Mouse (Mus musculus): ENCODE results near the gene Lrrc8d. TPM values are rescaled to one million over a fixed set of nuclear protein-coding genes. Genes with fewer than 3 reads are reported as not detected.
A peak's percentile ranks its signal among the peaks of the same experiment; 100 is the strongest.

Gene Lrrc8d
- 24.8 TPM for polyA plus RNA-seq (2012; fragmentation: generic; extraction: Trizol)

GRCm38 (mm10) chr5:105699141-105700069, at the start of gene Lrrc8d:
Lrrc8d (plus strand) TSS chr5:105699969.
- H3K79me2 ChIP-seq (ENCODE audit: control insufficient read depth, insufficient read depth) = peaks cover 21% of the 10 kb centered on the region
- peak within 1 kb of the TSS; percentile 34 for H3K4me3 ChIP-seq
- H3ac ChIP-seq (ENCODE audit: control insufficient read depth, insufficient read length) = peak within 1 kb of the TSS; percentile 93
- peak within 1 kb of the TSS; percentile 98 for H3K4me2 ChIP-seq (ENCODE audit: low read depth)
- H3K36me3 ChIP-seq (ENCODE audit: control insufficient read depth, insufficient read depth) = no peaks in the 10 kb centered on the region
- H3K27me3 ChIP-seq (ENCODE audit: control insufficient read depth, insufficient read depth, insufficient read length) = no peaks in the 10 kb centered on the region
- TF ChIP-seq REST (IDR thresholded peaks at IDR 0.05; ENCODE audit: insufficient read depth, insufficient read length) (no peak), USF1 (IDR thresholded peaks at IDR 0.05; ENCODE audit: low read depth) (peak; percentile 43), POLR2AphosphoS2 (IDR thresholded peaks at IDR 0.05; ENCODE audit: insufficient read length, low read depth) (peak; percentile 53), MYOG (IDR thresholded peaks at IDR 0.05; ENCODE audit: control insufficient read depth in 1 of 3, insufficient read depth in 1 of 3, insufficient read length in 2 of 3, low read depth in 2 of 3) (peak in 1 of 3 experiments; percentile 19), POLR2A (IDR thresholded peaks at IDR 0.05; ENCODE audit: insufficient read length, low read depth) (peak; percentile 65)

- H3K36me3 ChIP-seq (ENCODE audit: control insufficient read depth, insufficient read depth) = no peaks in the 10 kb centered on the region
- no peak for TF ChIP-seq POLR2AphosphoS2 (IDR thresholded peaks at IDR 0.05; ENCODE audit: insufficient read length, low read depth)
- TF ChIP-seq MAX (IDR thresholded peaks at IDR 0.05; ENCODE audit: low read depth) = no peak
- no peak for TF ChIP-seq REST (IDR thresholded peaks at IDR 0.05; ENCODE audit: insufficient read depth, insufficient read length)
- TF ChIP-seq USF1 (IDR thresholded peaks at IDR 0.05; ENCODE audit: low read depth) = no peak
- no peaks in the 10 kb centered on the region for H3K79me2 ChIP-seq (ENCODE audit: control insufficient read depth, insufficient read depth)
- H3K4me2 ChIP-seq (ENCODE audit: low read depth) = no peak overlapping the region
- no peak overlapping the region for H3K4me3 ChIP-seq
- no peak overlapping the region for H3ac ChIP-seq (ENCODE audit: control insufficient read depth, insufficient read length)
- no peaks in the 10 kb centered on the region for H3K27me3 ChIP-seq (ENCODE audit: control insufficient read depth, insufficient read depth, insufficient read length)
Observed at GRCm38 (mm10) chr5:105650728-105651479, 48.9 kb upstream of the Lrrc8d start.

GRCm38 (mm10) chr5:105651561-105651991, 48.2 kb upstream of the Lrrc8d start:
- H3K36me3 ChIP-seq (ENCODE audit: control insufficient read depth, insufficient read depth) = no peaks in the 10 kb centered on the region
- no peaks in the 10 kb centered on the region for H3K79me2 ChIP-seq (ENCODE audit: control insufficient read depth, insufficient read depth)
- H3K4me2 ChIP-seq (ENCODE audit: low read depth) = no peak overlapping the region
- no peak overlapping the region for H3K4me3 ChIP-seq
- TF ChIP-seq CEBPB (IDR thresholded peaks at IDR 0.05; ENCODE audit: insufficient read depth, poor library complexity, severe bottlenecking) = no peak
- TF ChIP-seq POLR2AphosphoS2 (IDR thresholded peaks at IDR 0.05; ENCODE audit: insufficient read length, low read depth) = no peak
- no peak for TF ChIP-seq MYOD1 (IDR thresholded peaks at IDR 0.05; ENCODE audit: control insufficient read depth in 1 of 3, insufficient read length in 2 of 3, low read depth in 2 of 3)
- TF ChIP-seq TCF12 (IDR thresholded peaks at IDR 0.05; ENCODE audit: insufficient read depth, poor library complexity, severe bottlenecking) = no peak
- TF ChIP-seq REST (IDR thresholded peaks at IDR 0.05; ENCODE audit: insufficient read depth, insufficient read length) = no peak
- no peak for TF ChIP-seq TCF3 (IDR thresholded peaks at IDR 0.05; ENCODE audit: insufficient read length, low read depth)
- no peak for TF ChIP-seq MYOG (IDR thresholded peaks at IDR 0.05; ENCODE audit: control insufficient read depth in 1 of 3, insufficient read depth in 1 of 3, insufficient read length in 2 of 3, low read depth in 2 of 3)
- TF ChIP-seq MAX (IDR thresholded peaks at IDR 0.05; ENCODE audit: low read depth) = no peak
- no peak for TF ChIP-seq USF1 (IDR thresholded peaks at IDR 0.05; ENCODE audit: low read depth)
- no peak for TF ChIP-seq SRF (IDR thresholded peaks at IDR 0.05; ENCODE audit: control insufficient read depth, insufficient read length, low read depth)
- TF ChIP-seq POLR2A (IDR thresholded peaks at IDR 0.05; ENCODE audit: insufficient read length, low read depth) = no peak
- TF ChIP-seq E2F4 (IDR thresholded peaks at IDR 0.05; ENCODE audit: insufficient read depth) = no peak
- H3K27me3 ChIP-seq (ENCODE audit: control insufficient read depth, insufficient read depth, insufficient read length) = no peaks in the 10 kb centered on the region
- H3ac ChIP-seq (ENCODE audit: control insufficient read depth, insufficient read length) = no peak overlapping the region

GRCm38 (mm10) chr5:105654237-105655063, 45.3 kb upstream of the Lrrc8d start:
- no peak overlapping the region for H3ac ChIP-seq (ENCODE audit: control insufficient read depth, insufficient read length)
- peak overlapping the region; percentile 38 for H3K4me2 ChIP-seq (ENCODE audit: low read depth)
- H3K4me3 ChIP-seq = no peak overlapping the region
- H3K27me3 ChIP-seq (ENCODE audit: control insufficient read depth, insufficient read depth, insufficient read length) = no peaks in the 10 kb centered on the region
- H3K79me2 ChIP-seq (ENCODE audit: control insufficient read depth, insufficient read depth) = no peaks in the 10 kb centered on the region
- TF ChIP-seq REST (IDR thresholded peaks at IDR 0.05; ENCODE audit: insufficient read depth, insufficient read length) (no peak), POLR2AphosphoS2 (IDR thresholded peaks at IDR 0.05; ENCODE audit: insufficient read length, low read depth) (no peak), MYOD1 (IDR thresholded peaks at IDR 0.05; ENCODE audit: control insufficient read depth in 1 of 3, insufficient read length in 2 of 3, low read depth in 2 of 3) (no peak), TCF3 (IDR thresholded peaks at IDR 0.05; ENCODE audit: insufficient read length, low read depth) (no peak), MYOG (IDR thresholded peaks at IDR 0.05; ENCODE audit: control insufficient read depth in 1 of 3, insufficient read depth in 1 of 3, insufficient read length in 2 of 3, low read depth in 2 of 3) (no peak), POLR2A (IDR thresholded peaks at IDR 0.05; ENCODE audit: insufficient read length, low read depth) (no peak), CEBPB (IDR thresholded peaks at IDR 0.05; ENCODE audit: insufficient read depth, poor library complexity, severe bottlenecking) (no peak), USF1 (IDR thresholded peaks at IDR 0.05; ENCODE audit: low read depth) (no peak), SRF (IDR thresholded peaks at IDR 0.05; ENCODE audit: control insufficient read depth, insufficient read length, low read depth) (no peak), MAX (IDR thresholded peaks at IDR 0.05; ENCODE audit: low read depth) (no peak), E2F4 (IDR thresholded peaks at IDR 0.05; ENCODE audit: insufficient read depth) (no peak), TCF12 (IDR thresholded peaks at IDR 0.05; ENCODE audit: insufficient read depth, poor library complexity, severe bottlenecking) (no peak)
- no peaks in the 10 kb centered on the region for H3K36me3 ChIP-seq (ENCODE audit: control insufficient read depth, insufficient read depth)

All from myocyte (in vitro differentiated cells).